Mouse (Mus musculus) MEL-GATA-1-ER (cell line): ENCODE results near the gene Myrf.

Source experiments
- DNase-seq: peaks from one replicate; pipeline ENCODE4 v3.0.0-alpha.2; 2012; ENCODE audit warnings: low read depth; ENCODE audit errors: extremely low read depth

The Myrf gene

GRCm38 (mm10) chr19:10258279-10259011 is 17.9 kb upstream of the Myrf start:
- peak; percentile 33 for DNase-seq

- no peak for DNase-seq
Measured at GRCm38 (mm10) chr19:10248128-10248527, 7.6 kb upstream of the Myrf start.

- DNase-seq = no peak
Measured at GRCm38 (mm10) chr19:10247165-10247564, 6.6 kb upstream of the Myrf start.

GRCm38 (mm10) chr19:10244183-10244582 is 3.6 kb upstream of the Myrf start:
- peak; percentile 26 for DNase-seq

- no peak for DNase-seq
Measured at GRCm38 (mm10) chr19:10242916-10243315, 2.4 kb upstream of the Myrf start.

GRCm38 (mm10) chr19:10239975-10240653 is 434 bp downstream of the Myrf start:
- DNase-seq = peak; percentile 50

GRCm38 (mm10) chr19:10239419-10239818 is 1.1 kb downstream of the Myrf start:
- no peak for DNase-seq

GRCm38 (mm10) chr19:10238477-10238876 is 2.1 kb downstream of the Myrf start:
- no peak for DNase-seq

GRCm38 (mm10) chr19:10235784-10236565 is 4.6 kb downstream of the Myrf start:
- DNase-seq = no peak

- no peak for DNase-seq
Measured at GRCm38 (mm10) chr19:10232327-10233017, 8.1 kb downstream of the Myrf start.

- no peak for DNase-seq
Measured at GRCm38 (mm10) chr19:10231871-10232270, 8.7 kb downstream of the Myrf start.

- no peak for DNase-seq
Measured at GRCm38 (mm10) chr19:10231016-10231415, 9.5 kb downstream of the Myrf start.

GRCm38 (mm10) chr19:10225767-10226166 is 14.8 kb downstream of the Myrf start:
- DNase-seq = no peak

- no peak for DNase-seq
Measured at GRCm38 (mm10) chr19:10224637-10225453, 15.7 kb downstream of the Myrf start.

- no peak for DNase-seq
Measured at GRCm38 (mm10) chr19:10223561-10223960, 17.0 kb downstream of the Myrf start.

- no peak for DNase-seq
Measured at GRCm38 (mm10) chr19:10222656-10223055, 17.9 kb downstream of the Myrf start.

GRCm38 (mm10) chr19:10221585-10221984 is 19.0 kb downstream of the Myrf start:
- DNase-seq = no peak

GRCm38 (mm10) chr19:10219593-10219992 is 21.0 kb downstream of the Myrf start:
- DNase-seq = no peak

GRCm38 (mm10) chr19:10219108-10219507 is 21.4 kb downstream of the Myrf start:
- DNase-seq = peak; percentile 37

GRCm38 (mm10) chr19:10216101-10216500 is 24.4 kb downstream of the Myrf start:
- DNase-seq = no peak
